Mouse (Mus musculus) ES-E14 (cell line): ENCODE measurements around the gene Vav1.

Experiments
- HCFC1 ChIP-seq: IDR thresholded peaks from 2 replicates; pipeline ENCODE4 v1.6.1; 2012; ENCODE audit warnings: low read length, inconsistent platforms, borderline replicate concordance; ENCODE audit not compliant: insufficient read depth
- MAFK ChIP-seq: IDR thresholded peaks from 2 replicates; pipeline ENCODE4 v1.6.1; 2014; ENCODE audit warnings: mild to moderate bottlenecking, low read depth, low read length, inconsistent platforms; ENCODE audit not compliant: insufficient read depth
- ZC3H11A ChIP-seq: IDR thresholded peaks from 2 replicates; pipeline ENCODE4 v1.6.1; 2012; ENCODE audit warnings: low read depth, mild to moderate bottlenecking, inconsistent platforms, low read length, borderline replicate concordance

- TF ChIP-seq MAFK: no peak
- TF ChIP-seq ZC3H11A: no peak
- TF ChIP-seq HCFC1: no peak
Observed at GRCm38 (mm10) chr17:57264164-57264563, 14.7 kb upstream of the Vav1 start.
